Mouse (Mus musculus) liver, adult 2 months (tissue): ENCODE results near the gene Hist2h2be. TPM values are rescaled to one million over a fixed set of nuclear protein-coding genes. Genes with fewer than 3 reads are reported as not detected.
A peak's percentile ranks its signal among the peaks of the same experiment; 100 is the strongest.
"Not testable (repeated sequence)": the region's sequence is repeated elsewhere in the genome, so short reads cannot be mapped to it uniquely, and the experiment has no call there.

Experiments used
- DNase-seq: peaks from one replicate; pipeline ENCODE4 v3.0.0-alpha.2; 2011; ENCODE audit warnings: low read depth, low spot score; ENCODE audit errors: extremely low read depth
- H3K27ac ChIP-seq: fragments of 200-500 bp; replicated peaks from 2 replicates; pipeline ENCODE4 v1.5.1; 2012; ENCODE audit warnings: low read depth, mild to moderate bottlenecking, control low read depth, inconsistent platforms, low read length; ENCODE audit not compliant: insufficient read depth
- H3K27me3 ChIP-seq: fragments of 200-500 bp; 2 replicates; pipeline ENCODE4 v1.6.1; 2012; ENCODE audit warnings: mild to moderate bottlenecking, moderate library complexity, low read length, inconsistent platforms; ENCODE audit not compliant: control insufficient read depth, insufficient read depth
- H3K36me3 ChIP-seq: fragments of 200-500 bp; 2 replicates; pipeline ENCODE4 v1.6.1; 2012; ENCODE audit warnings: low read length, inconsistent platforms; ENCODE audit not compliant: control insufficient read depth, insufficient read depth
- H3K4me1 ChIP-seq: fragments of 200-500 bp; 2 replicates; pipeline ENCODE4 v1.6.1; 2011; ENCODE audit warnings: low read length; ENCODE audit not compliant: control insufficient read depth, insufficient read depth
- H3K4me3 ChIP-seq: fragments of 200-500 bp; 2 replicates; pipeline ENCODE4 v1.5.1; 2011; ENCODE audit warnings: low read depth, mild to moderate bottlenecking, control low read depth, low read length, moderate library complexity; ENCODE audit not compliant: insufficient read depth
- H3K79me2 ChIP-seq: fragments of 200-500 bp; 2 replicates; pipeline ENCODE4 v1.6.1; 2012; ENCODE audit warnings: inconsistent platforms, mild to moderate bottlenecking, low read length, moderate library complexity; ENCODE audit not compliant: control insufficient read depth, insufficient read depth
- H3K9ac ChIP-seq: fragments of 200-500 bp; 2 replicates; pipeline ENCODE4 v1.6.1; 2012; ENCODE audit warnings: low read depth, mild to moderate bottlenecking, control low read depth, inconsistent platforms, low read length
- CTCF ChIP-seq: fragments of 200-500 bp; IDR thresholded peaks from 2 replicates; pipeline ENCODE4 v1.5.1; 2011; ENCODE audit warnings: low read depth, low read length, control low read depth
- POLR2A ChIP-seq: fragments of 200-500 bp; IDR thresholded peaks from 2 replicates; pipeline ENCODE4 v1.6.1; 2011; ENCODE audit warnings: low read length, control low read depth; ENCODE audit not compliant: insufficient read depth; ENCODE audit errors: extremely low read depth
- WGBS: fragments of 180-500 bp; shearing (Covaris S2); methylation state at CpG from one replicate; pipeline ENCODE4 v1.1.7; 2018; 5-methylcytosine and 5-hydroxymethylcytosine counted together
- polyA plus RNA-seq: library from polyadenylated mRNA; depleted of rRNA; stranded (reverse); fragments of >200 nt; gene quantifications from 2 replicates; pipeline ENCODE4 v1.2.3, GENCODE M21; 2012
- total RNA-seq: library from RNA; depleted of rRNA; stranded (reverse); fragments of >200 nt; gene quantifications from 2 replicates; pipeline ENCODE4 v1.2.3, GENCODE M21; 2014

Hist2h2be gene
- total and polyA plus RNA-seq, 2 experiments = 1.4 to 2.9 TPM

- Histone ChIP-seq H3K79me2 (no peaks in the 10 kb centered on the region), H3K4me3 (peak overlapping the region; percentile 58), H3K27ac (peak overlapping the region; percentile 77), H3K4me1 (peaks cover 4% of the 10 kb centered on the region; the same call in 1 of the 2 replicates), H3K27me3 (no peaks in the 10 kb centered on the region), H3K9ac (peak overlapping the region; percentile 62), H3K36me3 (no peaks in the 10 kb centered on the region)
- WGBS = 21% methylated on average over 27 of the region's 27 CpGs
- no peak for DNase-seq
- TF ChIP-seq CTCF (peak; percentile 38; the same call in 1 of the 2 replicates), POLR2A (no peak)
Observed at GRCm38 (mm10) chr3:96196437-96197128, 24.3 kb upstream of the Hist2h2be start.

DNA sequence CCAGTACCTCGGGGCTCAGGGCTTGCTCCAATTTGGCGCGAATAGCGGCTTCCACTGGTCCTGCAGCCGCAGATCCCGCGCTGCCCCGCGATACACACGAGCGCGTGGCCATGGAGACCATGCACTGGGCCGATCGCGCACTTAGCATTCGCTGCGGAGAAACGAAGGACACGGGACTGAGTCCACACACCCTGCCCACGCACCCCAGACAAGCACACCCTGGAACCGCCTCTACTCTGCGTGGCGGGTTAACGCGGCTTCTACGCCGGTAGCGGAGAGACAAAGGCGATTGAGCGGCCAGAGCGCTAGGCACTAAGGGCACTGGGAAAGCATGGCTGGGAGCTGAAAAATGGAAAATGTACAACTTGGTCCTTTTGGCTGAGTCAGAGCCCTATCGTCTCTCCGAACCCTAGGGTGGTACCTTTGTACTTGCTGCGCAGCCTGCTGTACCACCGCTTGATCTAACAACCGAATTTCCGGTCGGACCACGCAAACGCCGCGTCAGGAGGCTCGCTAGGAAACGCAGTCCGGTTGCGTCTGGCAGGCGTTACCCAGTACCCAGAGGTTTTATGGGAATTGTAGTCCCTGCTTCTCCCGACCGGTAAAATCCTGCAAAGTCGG, 23.7 kb upstream of the Hist2h2be start:
- Histone ChIP-seq H3K4me1 (peaks cover 4% of the 10 kb centered on the region; the same call in 1 of the 2 replicates), H3K27ac (peak overlapping the region; percentile 77), H3K4me3 (peak overlapping the region; percentile 58), H3K9ac (peak overlapping the region; percentile 62), H3K36me3 (no peaks in the 10 kb centered on the region), H3K27me3 (no peaks in the 10 kb centered on the region), H3K79me2 (no peaks in the 10 kb centered on the region)
- TF ChIP-seq CTCF = no peak
- TF ChIP-seq POLR2A = peak; percentile 75
- under 1% methylated on average over 50 of the region's 50 CpGs for WGBS
- peak; percentile 90 for DNase-seq

GRCm38 (mm10) chr3:96198181-96198580, 22.7 kb upstream of the Hist2h2be start:
- Histone ChIP-seq H3K79me2 (no peaks in the 10 kb centered on the region), H3K4me3 (peak overlapping the region; percentile 38; the same call in 1 of the 2 replicates), H3K27ac (peak overlapping the region; percentile 40), H3K36me3 (no peaks in the 10 kb centered on the region), H3K4me1 (peaks cover 4% of the 10 kb centered on the region; the same call in 1 of the 2 replicates), H3K27me3 (no peaks in the 10 kb centered on the region), H3K9ac (peak overlapping the region; percentile 13; the same call in 1 of the 2 replicates)
- DNase-seq = peak; percentile 81
- TF ChIP-seq POLR2A (no peak), CTCF (no peak)
- WGBS = 3% methylated on average over 6 of the region's 6 CpGs

DNA sequence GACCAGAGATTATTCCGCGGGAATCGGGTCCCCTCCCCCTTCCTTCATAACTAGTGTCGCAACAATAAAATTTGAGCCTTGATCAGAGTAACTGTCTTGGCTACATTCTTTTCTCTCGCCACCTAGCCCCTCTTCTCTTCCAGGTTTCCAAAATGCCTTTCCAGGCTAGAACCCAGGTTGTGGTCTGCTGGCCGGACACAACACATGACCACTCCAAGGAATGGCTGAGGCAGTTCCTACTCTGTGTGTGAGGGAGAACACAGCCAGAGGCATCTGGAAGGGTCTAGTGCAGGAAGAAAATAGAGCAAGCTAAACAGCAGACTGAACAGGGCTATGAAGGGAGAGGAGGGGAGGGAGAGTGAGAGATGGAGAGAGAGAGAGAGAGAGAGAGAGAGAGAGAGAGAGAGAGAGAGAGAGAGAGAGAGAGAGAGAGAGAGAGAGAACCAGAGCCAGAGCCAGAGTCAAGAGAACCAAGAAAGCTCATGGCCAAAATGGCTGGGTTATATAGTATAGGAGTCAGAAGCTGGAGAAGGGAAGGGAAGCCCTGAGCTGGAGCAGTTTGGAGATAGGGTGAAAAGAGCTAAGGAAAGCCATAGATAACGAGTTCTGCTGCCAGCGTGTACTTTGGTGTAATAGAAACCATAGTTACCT, 22.2 kb upstream of the Hist2h2be start:
- not testable (repeated sequence) for H3K4me1 ChIP-seq, H3K27me3 ChIP-seq, H3K36me3 ChIP-seq, H3K4me3 ChIP-seq, H3K79me2 ChIP-seq, H3K9ac ChIP-seq, DNase-seq, H3K27ac ChIP-seq
- 28% methylated on average over 8 of the region's 8 CpGs for WGBS

DNA sequence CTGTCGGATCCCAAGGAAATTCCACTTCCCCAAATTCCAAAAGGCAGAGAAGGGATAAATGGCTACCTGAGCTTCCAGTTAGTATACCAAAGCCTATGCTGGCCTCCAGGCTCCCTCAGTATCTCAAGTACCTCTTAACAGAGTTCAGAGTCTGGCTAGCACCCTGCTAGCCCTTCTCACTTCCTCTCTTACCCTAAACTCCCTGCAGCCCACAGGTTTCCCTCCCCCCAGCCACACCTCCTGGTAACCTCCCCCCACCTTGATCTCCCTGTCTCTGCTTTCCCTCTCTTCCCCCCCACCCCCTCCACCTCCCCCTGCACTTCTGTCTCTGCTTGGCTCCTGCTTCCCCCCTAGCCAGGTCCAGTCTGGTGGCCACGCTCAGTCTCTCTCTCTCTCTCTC, 21.2 kb upstream of the Hist2h2be start:
- Histone ChIP-seq H3K36me3 (no peaks in the 10 kb centered on the region), H3K27ac (no peak overlapping the region), H3K9ac (no peak overlapping the region), H3K4me1 (peaks cover 4% of the 10 kb centered on the region; the same call in 1 of the 2 replicates), H3K27me3 (no peaks in the 10 kb centered on the region), H3K79me2 (no peaks in the 10 kb centered on the region), H3K4me3 (no peak overlapping the region)
- DNase-seq = no peak
- TF ChIP-seq POLR2A (no peak), CTCF (no peak)
- 78% methylated on average over 2 of the region's 2 CpGs for WGBS

GRCm38 (mm10) chr3:96207819-96208218, 13.1 kb upstream of the Hist2h2be start:
- Histone ChIP-seq H3K4me3 (no peak overlapping the region), H3K27ac (no peak overlapping the region), H3K9ac (no peak overlapping the region), H3K79me2 (no peaks in the 10 kb centered on the region), H3K36me3 (no peaks in the 10 kb centered on the region), H3K27me3 (no peaks in the 10 kb centered on the region), H3K4me1 (peaks cover 3% of the 10 kb centered on the region)
- no peak for DNase-seq
- TF ChIP-seq CTCF (no peak), POLR2A (no peak)
- 81% methylated on average over 3 of the region's 3 CpGs for WGBS
